Mouse (Mus musculus) cerebellum, postnatal 36 days (tissue): ENCODE data around the gene A230050P20Rik.

ENCODE experiments used
- DNase-seq, 2 experiments: peaks; one replicate each; pipeline ENCODE4 v3.0.0; 2021 to 2022; ENCODE audit warnings: mixed read lengths in 2 of 2

A230050P20Rik gene

DNA sequence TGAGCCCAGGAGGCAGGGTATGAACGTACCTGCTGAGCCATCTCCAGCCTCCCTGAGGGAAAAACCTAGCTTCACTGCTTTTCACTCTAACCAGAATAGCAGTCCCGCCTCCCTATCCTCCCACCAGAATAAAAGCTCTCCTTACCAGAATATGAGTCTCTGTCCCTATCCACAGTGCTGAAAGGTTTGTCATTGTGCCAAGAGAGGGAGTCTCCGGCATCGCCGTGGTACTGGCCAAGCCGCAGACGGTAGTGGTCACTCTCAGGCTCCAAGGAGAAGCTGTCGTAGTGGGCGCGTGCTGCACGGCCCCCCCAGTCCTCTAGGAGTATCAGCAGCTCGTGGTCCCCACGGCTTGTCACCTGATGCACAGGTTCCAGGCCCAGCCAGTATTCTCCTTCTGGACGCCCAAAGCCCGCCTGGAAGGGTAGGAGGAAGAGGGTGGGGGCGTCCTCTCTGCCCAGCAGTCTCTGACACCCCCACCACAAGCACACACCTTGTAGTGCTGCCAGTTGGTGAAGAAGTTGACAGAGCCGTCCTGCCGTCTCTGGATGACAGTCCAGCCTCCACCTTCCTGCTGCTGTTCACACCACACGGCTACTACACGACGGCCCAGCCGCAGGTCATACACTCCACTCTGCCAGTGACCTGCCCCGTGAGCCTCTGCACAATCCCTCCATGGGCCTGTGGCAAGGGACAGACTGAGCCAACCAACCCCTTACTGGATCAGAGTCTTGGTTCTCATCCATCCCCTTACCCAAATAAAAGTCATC, 6.8 kb downstream of the A230050P20Rik start:
- no peak for DNase-seq

DNA sequence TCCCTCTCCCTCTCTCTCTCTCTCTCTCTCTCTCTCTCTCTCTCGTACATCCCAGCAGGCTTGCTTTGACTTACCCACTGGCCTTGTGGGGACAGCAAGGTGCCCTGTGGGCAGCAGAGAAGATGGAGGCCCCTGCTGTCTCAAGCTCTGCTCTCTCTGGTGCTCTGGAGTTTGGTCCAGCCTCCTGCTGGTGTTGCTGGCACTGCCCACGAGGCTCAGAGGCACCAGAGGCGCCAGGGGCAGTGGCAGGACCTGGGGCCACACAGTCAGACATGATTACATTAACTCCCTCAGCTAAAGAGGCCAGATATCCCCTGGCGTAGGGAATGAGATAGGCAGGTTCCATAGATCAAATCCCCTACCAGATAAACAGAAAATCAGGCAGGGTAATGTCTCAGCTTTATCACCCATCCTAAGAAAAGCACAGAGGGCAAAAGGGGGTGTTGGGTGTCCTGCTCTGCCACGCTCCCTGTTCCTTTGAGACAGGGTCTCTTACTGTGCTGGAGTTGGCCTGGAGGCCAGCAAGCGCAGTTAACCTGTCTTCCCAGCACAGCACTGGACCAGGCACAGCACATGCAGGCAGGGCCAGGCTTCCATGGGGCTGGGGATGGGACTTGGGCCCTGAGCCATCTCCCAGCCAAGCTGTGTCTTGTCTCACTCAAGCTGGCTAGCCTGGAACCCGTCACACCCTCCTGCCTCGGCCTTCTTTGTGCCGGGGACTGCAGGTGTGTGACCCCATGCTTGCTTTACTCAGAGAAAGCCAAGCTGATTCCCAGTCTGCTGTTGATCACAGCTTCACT, 8.1 kb downstream of the A230050P20Rik start:
- no peak for DNase-seq

DNA sequence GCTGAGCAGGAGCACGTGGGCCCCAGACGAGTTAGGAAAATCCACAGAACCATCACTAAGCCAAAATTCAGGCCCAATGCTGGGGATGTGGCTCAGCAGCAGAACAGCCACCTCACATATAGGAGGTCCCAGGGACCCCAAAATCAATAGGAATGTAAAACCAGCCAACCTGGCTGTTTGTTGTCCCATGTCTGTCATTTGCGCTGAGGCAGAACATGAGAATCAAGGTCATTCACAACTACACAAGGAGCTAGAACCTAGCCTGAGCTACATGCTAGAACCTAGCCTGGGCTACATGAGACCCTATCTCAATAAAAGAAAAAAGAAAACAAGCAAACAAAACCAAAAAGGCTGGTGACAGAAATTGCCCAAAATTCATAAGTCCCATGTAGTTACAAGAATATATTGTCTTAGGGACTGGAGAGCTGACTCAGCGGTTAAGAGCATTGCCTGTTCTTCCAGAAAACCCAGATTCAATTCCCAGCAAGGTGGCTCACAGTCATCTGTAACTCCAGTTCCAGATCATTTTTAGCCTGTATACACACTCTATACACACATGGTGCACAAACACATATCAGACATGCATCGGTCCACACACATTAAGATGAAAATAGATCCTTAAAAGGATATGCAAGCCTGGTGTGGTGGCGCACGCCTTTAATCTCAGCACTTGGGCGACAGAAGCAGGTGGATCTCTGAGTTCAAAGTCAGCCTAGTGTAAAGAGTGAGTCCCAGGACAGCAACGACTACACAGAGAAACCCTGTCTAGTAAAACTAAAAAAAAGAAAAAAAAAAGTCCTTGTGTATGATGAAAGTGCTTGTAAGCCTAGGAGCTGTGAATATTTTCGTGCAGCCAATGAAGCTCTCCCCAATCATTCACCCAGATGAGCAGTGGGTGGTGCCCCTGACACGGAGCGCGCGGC, 8.9 kb downstream of the A230050P20Rik start:
- DNase-seq, result no peak

DNA sequence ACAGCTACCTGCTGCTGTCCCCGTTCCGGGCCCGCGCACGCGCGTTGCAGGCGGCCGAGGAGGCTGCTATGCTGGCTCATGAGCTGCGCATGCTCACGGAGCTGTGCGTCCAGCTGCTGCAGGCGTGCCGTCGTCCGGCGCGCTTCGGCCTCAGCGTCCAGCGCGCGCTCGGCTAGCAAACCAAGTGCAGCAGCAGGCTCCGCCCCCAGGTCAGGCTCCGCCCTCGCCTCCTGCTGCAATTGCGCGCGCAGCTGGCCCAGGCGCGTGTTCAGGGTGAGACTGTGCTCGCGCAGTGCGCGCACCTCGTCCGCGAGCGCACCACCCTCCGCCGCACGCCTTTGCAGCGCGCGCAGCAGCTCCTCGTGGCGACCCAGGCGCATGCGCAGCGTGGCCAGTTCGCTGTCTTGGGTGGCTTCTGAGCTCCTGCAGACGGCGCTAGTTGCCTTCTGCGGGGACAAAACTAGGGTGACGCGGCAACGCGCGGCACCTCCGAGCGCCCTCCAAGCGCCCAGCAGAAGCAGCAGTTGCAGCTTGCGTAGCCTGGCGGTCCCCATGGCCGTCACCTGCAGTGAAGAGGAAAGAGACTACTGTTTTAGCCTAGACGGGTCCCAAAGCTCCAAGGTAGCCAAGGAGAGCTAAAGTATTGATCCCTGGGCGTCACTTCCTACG, 9.7 kb downstream of the A230050P20Rik start:
- peak; percentile 98 to 99 for DNase-seq

DNA sequence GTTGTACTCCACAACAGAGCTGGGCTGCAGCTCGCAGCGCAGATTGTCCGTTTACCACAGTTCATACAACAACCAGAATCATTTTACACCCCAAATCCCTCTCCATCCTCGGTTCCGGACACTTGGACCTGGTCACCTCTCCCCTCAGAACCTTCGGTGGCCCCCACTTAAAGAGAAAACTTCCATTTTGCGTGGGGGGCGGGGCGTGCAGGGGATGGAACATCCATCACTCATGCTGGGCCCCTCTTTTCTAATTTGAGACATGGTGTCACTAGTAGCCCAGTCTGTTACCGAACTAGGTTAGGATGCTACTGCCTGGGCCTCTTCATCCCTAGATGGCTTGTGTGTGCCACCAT, 10.2 kb downstream of the A230050P20Rik start:
- peak in 1 of 2 experiments; percentile 41 for DNase-seq

DNA sequence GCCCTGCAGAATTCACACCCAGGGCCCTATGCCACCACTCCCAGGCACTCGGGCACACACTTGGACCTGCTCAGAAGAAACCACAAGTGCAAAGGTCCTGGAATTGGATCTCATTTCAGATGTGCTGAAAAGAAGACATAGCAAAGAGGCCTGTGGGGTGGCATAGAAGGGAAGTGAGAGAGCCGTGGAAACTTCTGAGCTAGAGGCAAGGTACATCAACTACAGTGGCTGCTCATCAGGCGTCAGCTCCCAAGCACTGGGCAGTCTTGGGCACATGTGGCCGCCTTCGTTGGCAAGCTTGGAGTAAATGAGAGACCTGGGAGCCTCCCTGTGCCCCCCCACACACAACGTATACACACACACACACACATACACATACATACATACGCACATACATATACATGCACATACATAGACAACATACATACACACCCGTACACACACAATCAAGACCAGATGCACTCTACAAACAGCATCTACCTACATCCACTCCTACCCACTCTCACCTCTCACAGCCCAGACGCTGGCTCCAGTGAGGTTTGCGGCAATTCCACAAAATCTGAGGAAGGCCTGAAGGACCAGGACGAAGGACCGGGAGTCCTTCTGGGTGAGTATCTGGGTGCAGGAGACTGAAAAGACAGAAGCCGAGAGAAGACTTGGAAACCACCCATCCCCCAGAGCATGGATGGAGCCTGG, 10.8 kb downstream of the A230050P20Rik start, which contains the start of gene Angptl6:
Gene Angptl6, minus strand, starts transcription at position 631 of the 696 bp plus-strand sequence.
- DNase-seq, result no peak

DNA sequence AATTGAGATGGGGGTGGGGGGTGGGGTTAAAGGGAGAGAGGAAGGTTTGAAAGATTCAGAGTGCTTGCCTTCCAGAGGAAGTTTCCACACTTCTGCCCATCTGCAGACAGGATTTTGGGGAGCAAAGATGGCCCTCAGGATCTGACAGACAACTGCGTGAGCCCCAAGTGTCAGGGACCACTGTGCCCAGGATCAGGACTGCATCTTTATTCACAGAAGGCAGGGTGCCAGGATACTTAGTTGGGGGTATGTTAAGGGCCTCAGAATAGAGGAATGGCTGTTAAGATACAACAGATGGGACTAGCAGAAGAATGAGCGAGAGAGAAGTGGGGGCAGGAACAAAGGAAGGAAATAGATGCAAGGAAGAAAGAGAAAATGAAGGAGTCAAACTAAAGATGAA, 18.1 kb downstream of the A230050P20Rik start:
- DNase-seq, result no peak

DNA sequence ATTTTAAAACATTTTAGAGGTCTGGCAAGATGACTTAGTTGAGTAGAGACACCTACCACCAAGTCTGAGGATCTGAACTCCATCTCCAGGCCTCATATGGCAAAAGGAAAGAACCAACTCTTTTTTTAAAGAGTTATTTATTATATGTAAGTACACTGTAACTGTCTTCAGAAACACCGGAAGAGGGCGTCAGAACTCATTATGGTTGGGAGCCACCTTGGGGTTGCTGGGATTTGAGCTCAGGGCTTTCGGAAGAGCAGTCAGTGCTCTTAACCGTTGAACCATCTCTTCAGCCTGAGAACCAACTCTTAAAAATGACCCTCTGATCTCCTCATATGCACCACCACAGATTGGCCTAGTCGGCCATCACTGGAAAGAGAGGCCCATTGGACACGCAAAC, 18.7 kb downstream of the A230050P20Rik start:
- no peak for DNase-seq

DNA sequence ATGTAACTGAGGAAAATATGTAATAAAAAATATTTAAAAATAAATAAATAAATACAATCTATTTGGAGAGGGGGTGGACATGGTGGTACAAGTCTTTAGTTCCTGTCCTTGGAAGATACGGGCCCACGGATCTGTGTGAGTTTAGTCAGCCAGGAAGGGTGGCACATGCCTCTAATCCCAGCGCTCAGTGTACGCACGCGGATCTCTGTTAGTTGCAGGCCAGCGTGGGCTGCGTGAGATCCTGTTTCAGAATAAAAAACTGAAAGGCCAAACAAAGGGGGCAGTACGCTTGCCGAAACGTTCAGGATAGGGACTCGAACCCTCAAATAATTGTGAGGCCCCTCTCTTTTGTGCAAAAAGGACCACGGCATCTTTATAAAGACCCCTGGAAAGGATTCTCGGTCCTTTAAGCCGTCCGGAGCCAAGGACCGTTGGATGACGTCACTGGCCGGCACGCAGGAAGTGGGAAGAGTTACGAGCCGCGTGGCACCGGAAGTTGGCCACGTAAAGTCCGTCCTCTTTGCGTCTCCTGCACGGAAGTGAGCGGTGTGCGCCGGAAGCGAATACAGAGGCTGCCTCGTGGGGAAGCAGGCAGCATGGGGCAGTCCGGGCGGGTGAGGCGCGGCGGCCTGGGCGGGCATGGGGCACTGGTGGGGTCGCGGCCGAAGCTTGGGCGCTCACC, 19.4 kb downstream of the A230050P20Rik start, which contains the start of gene Ppan:
Gene Ppan, plus strand, starts transcription at position 472 of the 682 bp plus-strand sequence.
- peak; percentile 95 to 96 for DNase-seq

DNA sequence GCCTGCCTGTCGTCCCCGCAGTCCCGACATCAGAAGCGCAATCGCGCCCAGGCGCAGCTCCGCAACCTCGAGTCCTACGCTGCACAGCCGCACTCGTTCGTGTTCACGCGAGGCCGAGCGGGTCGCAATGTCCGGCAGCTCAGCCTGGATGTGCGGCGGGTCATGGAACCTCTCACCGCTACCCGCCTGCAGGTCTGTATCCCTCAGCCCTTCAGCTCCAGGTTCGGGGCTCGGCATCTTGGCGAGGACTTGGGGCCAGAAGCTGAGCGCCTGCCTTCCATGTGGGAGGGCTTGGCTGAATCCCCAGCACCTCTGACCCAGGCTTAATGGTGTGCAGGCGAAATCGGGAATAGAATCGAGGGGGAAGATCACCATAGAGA, 19.9 kb downstream of the A230050P20Rik start:
- no peak for DNase-seq

DNA sequence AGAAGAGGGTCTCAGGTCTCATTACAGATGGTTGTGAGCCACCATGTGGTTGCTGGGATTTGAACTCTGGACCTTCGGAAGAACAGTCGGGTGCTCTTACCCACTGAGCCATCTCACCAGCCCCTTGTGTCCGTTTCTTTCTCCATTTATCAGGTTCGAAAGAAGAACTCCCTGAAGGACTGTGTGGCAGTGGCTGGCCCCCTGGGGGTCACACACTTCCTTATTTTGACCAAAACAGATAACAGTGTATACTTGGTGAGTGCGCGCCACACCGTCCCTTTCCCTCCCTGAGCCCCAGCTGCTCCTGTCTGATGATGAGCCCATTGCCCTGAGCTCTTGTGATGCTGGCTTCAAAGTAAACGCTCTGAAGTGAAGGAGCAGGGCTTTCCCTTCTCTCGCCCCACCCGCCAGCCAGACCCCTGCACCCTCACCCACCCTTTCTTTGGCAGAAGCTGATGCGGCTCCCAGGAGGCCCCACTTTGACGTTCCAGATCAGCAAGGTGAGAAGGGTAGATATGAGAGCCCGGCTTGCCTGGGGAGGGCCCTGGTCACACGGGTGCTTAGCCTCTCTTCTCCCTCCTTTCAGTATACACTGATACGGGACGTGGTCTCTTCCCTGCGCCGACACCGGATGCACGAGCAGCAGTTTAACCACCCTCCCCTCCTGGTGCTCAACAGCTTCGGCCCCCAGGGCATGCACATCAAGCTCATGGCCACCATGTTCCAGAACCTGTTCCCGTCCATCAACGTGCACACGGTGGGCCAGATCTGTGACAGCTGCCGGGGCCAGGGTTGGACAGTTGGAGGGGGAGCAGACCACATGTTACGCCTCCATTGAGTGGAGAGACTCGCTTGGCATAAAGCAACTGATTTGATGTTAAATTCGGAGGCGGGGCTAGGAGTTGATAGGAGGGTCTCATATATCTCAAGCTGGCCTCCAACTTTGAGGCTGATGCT, 21.0 kb downstream of the A230050P20Rik start:
- no peak for DNase-seq

DNA sequence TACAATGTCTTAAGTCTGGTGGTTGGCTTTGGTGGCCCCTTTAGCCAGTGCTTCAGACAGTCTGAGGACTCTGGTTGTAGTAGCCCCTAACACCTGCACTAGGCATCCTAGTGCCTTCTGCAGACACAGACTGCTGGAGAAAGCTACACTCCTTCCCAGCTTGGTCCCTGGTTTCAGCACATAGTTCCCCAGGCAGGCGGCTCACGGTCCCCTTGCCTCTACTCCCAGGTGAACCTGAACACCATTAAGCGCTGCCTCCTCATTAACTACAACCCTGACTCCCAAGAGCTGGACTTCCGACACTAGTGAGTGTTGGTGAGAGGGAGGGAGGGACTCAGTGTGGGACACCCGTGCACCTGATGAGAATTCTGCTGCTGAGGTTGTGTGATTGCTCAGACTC, 22.0 kb downstream of the A230050P20Rik start:
- no peak for DNase-seq

DNA sequence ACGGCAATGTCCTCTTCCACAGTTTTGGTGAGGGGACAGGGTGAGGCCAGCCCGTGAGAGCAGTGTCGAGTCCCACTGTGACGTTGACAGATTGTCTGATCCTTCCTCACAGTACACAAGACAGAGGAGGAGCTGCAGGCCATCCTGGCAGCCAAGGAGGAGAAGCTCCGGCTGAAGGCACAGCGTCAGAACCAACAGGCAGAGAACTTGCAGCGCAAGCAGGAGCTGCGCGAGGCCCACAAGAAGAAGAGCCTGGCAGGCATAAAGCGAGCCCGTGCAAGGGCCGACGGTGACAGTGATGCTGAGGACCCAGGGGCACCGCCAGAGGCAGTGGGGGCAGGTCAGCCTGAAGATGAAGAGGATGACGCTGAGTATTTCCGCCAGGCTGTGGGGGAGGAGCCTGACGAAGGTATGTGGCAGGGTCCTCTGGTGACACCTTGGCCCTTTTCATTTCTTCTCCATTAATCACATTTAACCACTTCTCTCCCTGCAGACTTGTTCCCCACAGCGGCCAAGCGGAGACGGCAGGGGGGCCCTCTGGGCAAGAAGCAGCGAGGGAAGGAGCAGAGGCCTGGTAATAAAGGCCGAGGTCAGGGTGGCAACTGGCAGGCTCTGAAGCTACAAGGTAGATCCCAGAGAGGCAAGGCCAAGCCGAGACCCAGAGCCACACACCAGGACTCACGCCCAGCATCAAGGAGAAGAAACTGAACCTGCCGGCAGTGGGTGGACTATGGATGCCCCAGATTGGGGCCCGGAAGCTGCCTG, 23.1 kb downstream of the A230050P20Rik start:
- DNase-seq, result no peak

DNA sequence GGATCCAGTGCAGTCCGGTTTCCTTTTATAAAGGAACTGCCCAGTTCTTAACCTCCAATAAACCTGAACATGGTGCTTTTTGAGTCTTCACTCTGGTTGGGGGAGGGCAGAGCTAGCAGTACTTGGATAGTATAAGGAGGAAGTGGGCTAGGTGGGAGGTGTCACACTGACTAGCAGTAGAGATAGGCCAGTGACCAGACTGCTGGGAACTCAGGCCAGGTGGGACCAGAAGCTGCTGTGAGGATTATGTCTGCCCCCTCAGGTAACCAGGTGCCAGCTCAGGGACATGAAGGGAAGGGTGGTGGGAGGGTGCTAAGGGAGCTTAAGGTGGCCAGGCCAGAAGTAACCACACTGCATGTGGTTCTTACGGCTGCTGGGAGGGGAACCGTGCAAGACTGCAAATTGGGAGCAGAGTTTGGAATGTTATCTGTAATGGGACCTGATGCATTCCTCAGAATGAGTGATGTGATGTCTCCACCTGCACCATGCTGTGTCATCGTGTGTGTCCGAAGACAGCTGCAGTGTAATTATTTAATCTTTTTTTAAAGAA, 23.7 kb downstream of the A230050P20Rik start:
- DNase-seq, result no peak

DNA sequence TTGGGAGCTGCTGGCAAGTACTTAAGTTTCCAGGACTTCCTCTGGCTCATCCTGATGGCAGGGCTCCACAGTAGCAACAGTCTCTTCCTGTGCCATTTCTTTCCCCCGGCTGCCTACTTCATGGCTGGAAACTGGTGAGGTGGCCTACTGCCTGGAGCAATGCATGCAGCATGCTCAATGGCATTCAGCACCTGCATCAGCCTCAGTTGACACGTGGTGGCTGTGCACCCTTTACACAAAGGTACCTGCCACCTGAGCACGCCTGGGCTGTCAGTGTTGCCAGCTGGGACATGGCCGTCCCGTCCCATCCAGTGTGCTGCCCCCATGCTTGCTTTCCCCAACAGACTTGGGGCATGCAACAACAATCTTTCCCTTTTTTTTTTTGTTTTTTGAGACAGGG, 24.6 kb downstream of the A230050P20Rik start:
- no peak for DNase-seq

DNA sequence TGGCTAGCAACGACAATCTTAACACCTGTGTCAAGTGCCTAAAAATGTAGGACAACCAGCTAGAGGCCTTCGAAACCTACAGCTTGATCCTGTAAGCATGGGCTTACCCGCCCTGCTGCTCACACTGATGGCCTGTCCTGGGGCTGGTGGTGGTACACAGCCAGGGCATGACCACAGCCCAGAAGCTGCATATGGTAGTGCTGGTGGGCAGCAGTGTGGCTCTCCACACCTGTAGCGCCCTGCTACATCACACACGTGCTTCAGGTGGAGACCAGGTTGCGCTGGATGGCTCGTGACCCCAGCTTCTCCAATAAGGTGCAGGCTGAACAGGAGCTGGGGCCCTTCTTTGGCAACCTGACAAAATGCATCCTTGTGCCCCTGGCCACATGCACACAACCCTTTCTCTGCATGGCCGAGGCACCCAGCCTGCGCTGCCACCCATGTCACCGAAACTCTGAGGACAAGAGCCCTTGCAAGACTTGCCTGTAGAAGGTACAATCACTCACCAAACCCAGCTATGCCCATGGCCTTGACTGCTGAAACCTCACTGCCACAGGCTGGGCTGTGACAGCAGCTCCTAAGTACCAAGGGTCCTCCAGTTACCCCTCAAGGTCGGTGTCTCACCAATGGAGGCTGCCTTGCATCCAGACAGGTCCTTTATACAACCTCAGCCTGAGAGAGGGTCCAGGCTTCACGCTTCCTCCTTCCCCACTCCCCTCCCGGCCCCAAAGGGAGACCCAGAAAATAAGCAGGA, 25.3 kb downstream of the A230050P20Rik start:
- DNase-seq, result no peak

DNA sequence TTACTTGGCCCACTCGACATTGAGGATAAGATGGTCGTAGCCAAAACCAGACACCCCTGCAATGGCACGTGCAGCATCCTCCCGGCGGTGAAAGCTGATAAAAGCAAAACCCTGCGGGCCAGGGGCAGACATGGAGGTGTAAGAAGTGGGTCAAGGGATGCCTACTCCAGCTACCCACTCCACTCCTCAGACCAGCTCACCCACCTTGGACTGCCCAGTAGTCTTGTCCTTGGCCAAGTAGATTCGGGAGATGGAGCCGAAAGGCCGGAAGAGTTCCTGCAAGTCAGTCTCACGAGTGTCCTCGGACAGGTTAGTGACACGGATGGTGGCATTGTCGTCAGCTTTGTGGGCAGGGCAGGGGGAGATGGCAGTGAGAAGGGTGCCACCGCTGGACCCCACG, 26.2 kb downstream of the A230050P20Rik start:
- DNase-seq, result no peak

DNA sequence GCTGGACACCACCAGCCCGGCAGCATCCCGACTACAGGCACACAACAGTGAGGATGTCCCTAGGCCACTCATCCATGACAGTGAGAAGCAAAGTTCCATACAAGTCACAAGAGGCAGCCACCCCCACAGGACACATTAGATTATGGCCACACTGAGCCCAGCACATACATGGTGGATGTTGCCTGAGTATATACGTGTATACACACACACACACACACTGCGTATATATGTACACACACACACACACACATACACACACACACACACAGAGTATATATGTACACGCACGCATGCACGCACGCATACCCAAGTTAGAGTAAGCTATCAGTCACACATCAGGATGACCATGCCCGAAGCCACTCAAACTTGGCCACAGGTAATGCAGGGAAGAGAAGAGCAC, 26.9 kb downstream of the A230050P20Rik start:
- no peak for DNase-seq
